Mouse (Mus musculus): ENCODE results near the gene Mtmr3. TPM values are rescaled to one million over a fixed set of nuclear protein-coding genes. Genes with fewer than 3 reads are reported as not detected.
"Not testable (repeated sequence)": the region's sequence is repeated elsewhere in the genome, so short reads cannot be mapped to it uniquely, and the experiment has no call there.

The Mtmr3 gene
- polyA plus RNA-seq, 1 experiment from 2014 or later = 15.4 TPM

- Histone ChIP-seq H3K4me2 (ENCODE audit: low read depth, low read length) (no peak overlapping the region), H3K27ac (ENCODE audit: low read length) (no peak overlapping the region), H3K9me3 (ENCODE audit: control insufficient read depth, low read length) (no peaks in the 10 kb centered on the region), H3K4me1 (ENCODE audit: control insufficient read depth, insufficient read depth, low read length) (peaks cover 12% of the 10 kb centered on the region), H3K4me3 (ENCODE audit: low read length) (no peak overlapping the region), H3K27me3 (replicated peaks; ENCODE audit: control insufficient read depth, insufficient read depth, low read length) (no peaks in the 10 kb centered on the region), H3K9ac (ENCODE audit: low read depth, low read length) (no peak overlapping the region), H3K36me3 (ENCODE audit: control insufficient read depth, insufficient read depth, low read length) (no peaks in the 10 kb centered on the region)
- ATAC-seq = no peak
- WGBS = 85% methylated on average over 2 of the region's 2 CpGs
Measured at GRCm38 (mm10) chr11:4577079-4577478, 17.6 kb downstream of the Mtmr3 start.

- peaks cover 15% of the 10 kb centered on the region for H3K4me1 ChIP-seq (ENCODE audit: control insufficient read depth, insufficient read depth, low read length)
- ATAC-seq; H3K9ac ChIP-seq (ENCODE audit: low read depth, low read length); H3K27me3 ChIP-seq (replicated peaks; ENCODE audit: control insufficient read depth, insufficient read depth, low read length); H3K9me3 ChIP-seq (ENCODE audit: control insufficient read depth, low read length); H3K4me2 ChIP-seq (ENCODE audit: low read depth, low read length); H3K36me3 ChIP-seq (ENCODE audit: control insufficient read depth, insufficient read depth, low read length); H3K27ac ChIP-seq (ENCODE audit: low read length); H3K4me3 ChIP-seq (ENCODE audit: low read length): not testable (repeated sequence)
- WGBS = 82% methylated on average over 2 of the region's 2 CpGs
Measured at GRCm38 (mm10) chr11:4576090-4576732, 18.5 kb downstream of the Mtmr3 start.

- 64% methylated on average over 4 of the region's 4 CpGs for WGBS
- Histone ChIP-seq H3K9ac (ENCODE audit: low read depth, low read length) (no peak overlapping the region), H3K9me3 (ENCODE audit: control insufficient read depth, low read length) (no peaks in the 10 kb centered on the region), H3K27ac (ENCODE audit: low read length) (no peak overlapping the region), H3K4me2 (ENCODE audit: low read depth, low read length) (no peak overlapping the region), H3K36me3 (ENCODE audit: control insufficient read depth, insufficient read depth, low read length) (no peaks in the 10 kb centered on the region), H3K4me1 (ENCODE audit: control insufficient read depth, insufficient read depth, low read length) (peaks cover 15% of the 10 kb centered on the region), H3K4me3 (ENCODE audit: low read length) (no peak overlapping the region), H3K27me3 (replicated peaks; ENCODE audit: control insufficient read depth, insufficient read depth, low read length) (no peaks in the 10 kb centered on the region)
- ATAC-seq = no peak
Measured at GRCm38 (mm10) chr11:4571491-4571901, 23.2 kb downstream of the Mtmr3 start.

GRCm38 (mm10) chr11:4566333-4566732 lies 28.3 kb downstream of the Mtmr3 start:
- Histone ChIP-seq H3K4me1 (ENCODE audit: control insufficient read depth, insufficient read depth, low read length) (peaks cover 4% of the 10 kb centered on the region; the same call in 1 of the 2 replicates), H3K4me2 (ENCODE audit: low read depth, low read length) (no peak overlapping the region), H3K27ac (ENCODE audit: low read length) (no peak overlapping the region), H3K36me3 (ENCODE audit: control insufficient read depth, insufficient read depth, low read length) (no peaks in the 10 kb centered on the region), H3K9ac (ENCODE audit: low read depth, low read length) (no peak overlapping the region), H3K4me3 (ENCODE audit: low read length) (no peak overlapping the region), H3K9me3 (ENCODE audit: control insufficient read depth, low read length) (no peaks in the 10 kb centered on the region), H3K27me3 (replicated peaks; ENCODE audit: control insufficient read depth, insufficient read depth, low read length) (no peaks in the 10 kb centered on the region)
- WGBS = 90% methylated on average over 6 of the region's 6 CpGs
- ATAC-seq = no peak

GRCm38 (mm10) chr11:4565545-4565944 lies 29.1 kb downstream of the Mtmr3 start:
- Histone ChIP-seq H3K36me3 (ENCODE audit: control insufficient read depth, insufficient read depth, low read length) (no peaks in the 10 kb centered on the region), H3K27ac (ENCODE audit: low read length) (no peak overlapping the region), H3K27me3 (replicated peaks; ENCODE audit: control insufficient read depth, insufficient read depth, low read length) (no peaks in the 10 kb centered on the region), H3K4me2 (ENCODE audit: low read depth, low read length) (no peak overlapping the region), H3K9ac (ENCODE audit: low read depth, low read length) (no peak overlapping the region), H3K4me3 (ENCODE audit: low read length) (no peak overlapping the region), H3K4me1 (ENCODE audit: control insufficient read depth, insufficient read depth, low read length) (no peaks in the 10 kb centered on the region), H3K9me3 (ENCODE audit: control insufficient read depth, low read length) (no peaks in the 10 kb centered on the region)
- WGBS = 68% methylated on average over 2 of the region's 2 CpGs
- ATAC-seq = no peak

GRCm38 (mm10) chr11:4553274-4554063 lies 41.2 kb downstream of the Mtmr3 start:
- Histone ChIP-seq H3K4me2 (ENCODE audit: low read depth, low read length) (no peak overlapping the region), H3K4me1 (ENCODE audit: control insufficient read depth, insufficient read depth, low read length) (no peaks in the 10 kb centered on the region), H3K36me3 (ENCODE audit: control insufficient read depth, insufficient read depth, low read length) (no peaks in the 10 kb centered on the region), H3K27ac (ENCODE audit: low read length) (no peak overlapping the region), H3K4me3 (ENCODE audit: low read length) (no peak overlapping the region), H3K9ac (ENCODE audit: low read depth, low read length) (no peak overlapping the region), H3K27me3 (replicated peaks; ENCODE audit: control insufficient read depth, insufficient read depth, low read length) (no peaks in the 10 kb centered on the region), H3K9me3 (ENCODE audit: control insufficient read depth, low read length) (no peaks in the 10 kb centered on the region)
- WGBS = 82% methylated on average over 2 of the region's 2 CpGs
- no peak for ATAC-seq

- H3K4me1 ChIP-seq (ENCODE audit: control insufficient read depth, insufficient read depth, low read length) = no peaks in the 10 kb centered on the region
- no peak overlapping the region for H3K4me3 ChIP-seq (ENCODE audit: low read length)
- H3K9me3 ChIP-seq (ENCODE audit: control insufficient read depth, low read length) = no peaks in the 10 kb centered on the region
- no peak overlapping the region for H3K27ac ChIP-seq (ENCODE audit: low read length)
- H3K4me2 ChIP-seq (ENCODE audit: low read depth, low read length) = no peak overlapping the region
- ATAC-seq = no peak
- no peak overlapping the region for H3K9ac ChIP-seq (ENCODE audit: low read depth, low read length)
- 64% methylated on average over 4 of the region's 4 CpGs for WGBS
- no peaks in the 10 kb centered on the region for H3K36me3 ChIP-seq (ENCODE audit: control insufficient read depth, insufficient read depth, low read length)
- H3K27me3 ChIP-seq (replicated peaks; ENCODE audit: control insufficient read depth, insufficient read depth, low read length) = no peaks in the 10 kb centered on the region
Measured at GRCm38 (mm10) chr11:4547569-4547968, 47.1 kb downstream of the Mtmr3 start.

GRCm38 (mm10) chr11:4545976-4546375 lies 48.7 kb downstream of the Mtmr3 start:
- WGBS = 71% methylated on average over 3 of the region's 3 CpGs
- Histone ChIP-seq H3K4me2 (ENCODE audit: low read depth, low read length) (no peak overlapping the region), H3K27me3 (replicated peaks; ENCODE audit: control insufficient read depth, insufficient read depth, low read length) (no peaks in the 10 kb centered on the region), H3K36me3 (ENCODE audit: control insufficient read depth, insufficient read depth, low read length) (no peaks in the 10 kb centered on the region), H3K9me3 (ENCODE audit: control insufficient read depth, low read length) (no peaks in the 10 kb centered on the region), H3K4me3 (ENCODE audit: low read length) (no peak overlapping the region), H3K4me1 (ENCODE audit: control insufficient read depth, insufficient read depth, low read length) (no peaks in the 10 kb centered on the region; the same call in 1 of the 2 replicates), H3K9ac (ENCODE audit: low read depth, low read length) (no peak overlapping the region), H3K27ac (ENCODE audit: low read length) (no peak overlapping the region)
- no peak for ATAC-seq

GRCm38 (mm10) chr11:4545401-4545800 lies 49.3 kb downstream of the Mtmr3 start:
- 62% methylated on average over 4 of the region's 4 CpGs for WGBS
- H3K4me1 ChIP-seq (ENCODE audit: control insufficient read depth, insufficient read depth, low read length) = no peaks in the 10 kb centered on the region; the same call in 1 of the 2 replicates
- no peak overlapping the region for H3K4me2 ChIP-seq (ENCODE audit: low read depth, low read length)
- H3K9me3 ChIP-seq (ENCODE audit: control insufficient read depth, low read length) = no peaks in the 10 kb centered on the region
- no peak overlapping the region for H3K4me3 ChIP-seq (ENCODE audit: low read length)
- no peak overlapping the region for H3K9ac ChIP-seq (ENCODE audit: low read depth, low read length)
- no peak for ATAC-seq
- H3K27ac ChIP-seq (ENCODE audit: low read length) = no peak overlapping the region
- no peaks in the 10 kb centered on the region for H3K27me3 ChIP-seq (replicated peaks; ENCODE audit: control insufficient read depth, insufficient read depth, low read length)
- no peaks in the 10 kb centered on the region for H3K36me3 ChIP-seq (ENCODE audit: control insufficient read depth, insufficient read depth, low read length)

All from intestine, embryonic 16.5 days (tissue).